Mouse (Mus musculus) B cell, adult (primary cell): ENCODE results near the gene Prpf19. TPM values are rescaled to one million over a fixed set of nuclear protein-coding genes. Genes with fewer than 3 reads are reported as not detected.

Experiments
- total RNA-seq: library from RNA; stranded (reverse); gene quantifications from 4 replicates; pipeline ENCODE4 v1.2.4, GENCODE M21; 2023; ENCODE audit not compliant: inconsistent age

Gene Prpf19
- total RNA-seq = 109 to 141 TPM (median 122 TPM) in 4 replicates

GRCm38 (mm10) chr19:10895016-10895528 is at the start of gene Prpf19:
Gene Prpf19, plus strand, starts transcription at chr19:10895231.

GRCm38 (mm10) chr19:10869886-10870527 is 25.0 kb upstream of the Prpf19 start, which contains the start of gene Tmem132a:
Gene Tmem132a, minus strand, starts transcription at chr19:10869940.

GRCm38 (mm10) chr19:10881426-10882154 is 13.4 kb upstream of the Prpf19 start, which contains the start of gene Tmem109:
Gene Tmem109, minus strand, starts transcription at chr19:10882001.

GRCm38 (mm10) chr19:10920532-10920931 is 25.5 kb downstream of the Prpf19 start, which contains the start of gene Zp1:
Gene Zp1, minus strand, starts transcription at chr19:10920632.

GRCm38 (mm10) chr19:10937110-10937563 is 42.1 kb downstream of the Prpf19 start, which contains the start of gene Ptgdr2:
Gene Ptgdr2, plus strand, starts transcription at chr19:10937160.

GRCm38 (mm10) chr19:10949112-10949511 is 54.1 kb downstream of the Prpf19 start, which contains the start of gene Ccdc86:
Gene Ccdc86, minus strand, starts transcription at chr19:10949266.

Other genes starting within 250 kb of the Prpf19 start
- gene Pga5, start 217.2 kb upstream of the Prpf19 start, total RNA-seq = not detected in 4 replicates
- 20.2 to 24.6 TPM (median 21.2 TPM) in 4 replicates for gene Vps37c, start 206.5 kb upstream of the Prpf19 start, total RNA-seq
- 0.94 to 2.9 TPM (median 2.1 TPM) in 4 replicates for gene Cd5, start 156.2 kb upstream of the Prpf19 start, total RNA-seq
- 0.54 to 0.74 TPM in 2 of 4 replicates, not detected in the others for gene Cd6, start 65.2 kb upstream of the Prpf19 start, total RNA-seq
- 32.6 to 38.8 TPM (median 35.8 TPM) in 4 replicates for gene Slc15a3, start 55.5 kb upstream of the Prpf19 start, total RNA-seq
- gene Tmem132a, start 25.3 kb upstream of the Prpf19 start, total RNA-seq = 0.18 to 0.42 TPM (median 0.28 TPM) in 4 replicates
- 22.2 to 23.6 TPM (median 22.7 TPM) in 4 replicates for gene Tmem109, start 13.2 kb upstream of the Prpf19 start, total RNA-seq
- not detected in 4 replicates for gene Zp1, start 25.4 kb downstream of the Prpf19 start, total RNA-seq
- gene Ptgdr2, start 41.9 kb downstream of the Prpf19 start, total RNA-seq = not detected in 4 replicates
- 42.8 to 47.7 TPM (median 43.6 TPM) in 4 replicates for gene Ccdc86, start 54.0 kb downstream of the Prpf19 start, total RNA-seq
- not detected in 4 replicates for gene Ms4a10, start 79.4 kb downstream of the Prpf19 start, total RNA-seq
- gene Ms4a15, start 98.0 kb downstream of the Prpf19 start, total RNA-seq = not detected in 4 replicates
- not detected in 4 replicates for gene Ms4a18, start 122.8 kb downstream of the Prpf19 start, total RNA-seq
- gene Ms4a8a, start 185.9 kb downstream of the Prpf19 start, total RNA-seq = 0.66 to 0.70 TPM (median 0.66 TPM) in 3 of 4 replicates, not detected in the other
- not detected in 4 replicates for gene 1700017D01Rik, start 235.6 kb downstream of the Prpf19 start, total RNA-seq